In the genomic region with DNA sequence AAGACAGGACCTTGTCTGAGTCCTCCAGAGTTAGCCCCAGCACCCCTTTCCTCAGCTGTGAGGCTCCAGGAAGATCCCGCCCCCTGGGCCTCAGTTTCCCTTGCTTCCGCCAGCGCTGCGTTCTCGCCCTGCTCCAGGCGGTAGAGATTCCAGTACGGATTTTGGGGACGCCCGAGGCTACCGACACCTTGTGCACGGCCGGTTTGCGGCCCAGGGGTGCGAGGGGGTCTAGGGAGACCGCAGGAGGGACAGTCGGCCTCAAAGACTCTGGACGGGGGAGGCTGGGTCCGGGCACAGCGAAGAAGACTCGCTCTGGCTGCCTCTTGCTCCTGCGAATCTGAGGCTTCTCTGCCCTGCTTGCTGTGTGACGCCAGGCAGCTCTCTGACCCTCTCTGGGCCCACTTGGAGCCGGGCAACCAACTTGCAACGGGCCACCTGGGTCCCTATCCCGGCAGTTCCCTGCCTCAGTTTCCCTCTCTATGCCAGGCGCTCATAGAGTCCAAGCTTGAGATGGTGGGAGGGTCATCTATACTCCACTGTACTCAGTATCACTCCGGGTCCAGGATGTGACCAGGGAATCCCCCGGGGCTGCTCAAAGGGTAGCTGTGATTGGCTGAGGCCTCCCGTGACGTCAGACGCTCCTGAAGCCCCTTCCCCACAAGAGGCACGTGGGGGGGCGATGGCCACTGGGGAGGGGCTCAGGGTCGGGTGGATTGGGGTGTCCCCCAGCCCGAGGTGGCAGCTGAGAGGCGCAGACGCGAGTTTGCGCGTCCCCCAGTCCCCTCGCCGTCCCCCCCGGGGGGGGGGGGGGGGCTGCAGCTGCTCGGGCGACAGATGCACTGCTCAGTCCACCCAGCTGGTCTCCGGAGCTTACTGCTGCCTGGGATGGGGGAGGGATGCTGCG, we compare ENCODE assay signal across 8 mouse cellular contexts. TPM values are rescaled to one million over a fixed set of nuclear protein-coding genes. Genes with fewer than 3 reads are reported as not detected.
DNase-seq lines count a peak whose midpoint lies in the region; ATAC-seq and TF ChIP-seq lines count a peak whose summit lies in the region.

No protein-coding gene starts in this region.

- peaks cover 90% of the 10 kb centered on the region for H3K27me3 ChIP-seq in E14TG2a.4 (ENCODE audit: insufficient read depth, low read length)
- peaks cover 100% of the 10 kb centered on the region for H3K27me3 ChIP-seq in embryonic facial prominence, embryonic 10.5 days (replicated peaks; ENCODE audit: low read depth, poor library complexity, severe bottlenecking)
- no peaks in the 10 kb centered on the region for H3K27me3 ChIP-seq in hindbrain, embryonic 15.5 days
- H3K27me3 ChIP-seq in stomach, embryonic 15.5 days (replicated peaks), result peaks cover 54% of the 10 kb centered on the region

- peak overlapping the region; percentile 68 for H3K4me3 ChIP-seq in gastrocnemius, adult 2 months
- peak overlapping the region; percentile 79 for H3K4me3 ChIP-seq in E14TG2a.4 (replicated peaks; ENCODE audit: low read length)
- peak overlapping the region; percentile 60 for H3K4me3 ChIP-seq in embryonic facial prominence, embryonic 10.5 days
- peak overlapping the region; percentile 50 for H3K4me3 ChIP-seq in hindbrain, embryonic 15.5 days
- H3K4me3 ChIP-seq in stomach, embryonic 15.5 days (replicated peaks), result peak overlapping the region; percentile 35

- no peak for TF ChIP-seq CTCF in gastrocnemius, adult 2 months (IDR thresholded peaks at IDR 0.05)
- TF ChIP-seq CTCF in E14TG2a.4 (conservative IDR thresholded peaks at IDR 0.05; ENCODE audit: low read length), result no peak

- H3K9me3 ChIP-seq in E14TG2a.4 (ENCODE audit: low read length), result no peaks in the 10 kb centered on the region
- no peaks in the 10 kb centered on the region for H3K9me3 ChIP-seq in embryonic facial prominence, embryonic 10.5 days
- no peaks in the 10 kb centered on the region for H3K9me3 ChIP-seq in hindbrain, embryonic 15.5 days
- no peaks in the 10 kb centered on the region for H3K9me3 ChIP-seq in stomach, embryonic 15.5 days

- peak overlapping the region; percentile 82 for H3K4me2 ChIP-seq in hindbrain, embryonic 15.5 days
- H3K4me2 ChIP-seq in stomach, embryonic 15.5 days, result peak overlapping the region; percentile 70

- H3K9ac ChIP-seq in hindbrain, embryonic 15.5 days, result peak overlapping the region; percentile 45
- no peak overlapping the region for H3K9ac ChIP-seq in stomach, embryonic 15.5 days

- DNase-seq in gastrocnemius, adult 2 months, result no peak
- no peak for DNase-seq in gastrocnemius, postnatal 4 days (ENCODE audit: low spot score in 2 of 2)
- peak; percentile 75 for DNase-seq in embryonic facial prominence, embryonic 10.5 days (ENCODE audit: low spot score)

- intact Hi-C loops in gastrocnemius, adult 2 months (cut with DNase I), result no loop called here

- peaks cover 75% of the 10 kb centered on the region for H3K4me1 ChIP-seq in E14TG2a.4 (replicated peaks; ENCODE audit: low read depth, low read length)
- peaks cover 52% of the 10 kb centered on the region for H3K4me1 ChIP-seq in embryonic facial prominence, embryonic 10.5 days
- peaks cover 45% of the 10 kb centered on the region for H3K4me1 ChIP-seq in hindbrain, embryonic 15.5 days (replicated peaks)
- H3K4me1 ChIP-seq in stomach, embryonic 15.5 days, result peaks cover 26% of the 10 kb centered on the region

- WGBS in embryonic facial prominence, embryonic 10.5 days, result 1% methylated on average over 47 of the region's 47 CpGs
- under 1% methylated on average over 45 of the region's 47 CpGs for WGBS in hindbrain, embryonic 15.5 days
- WGBS in stomach, embryonic 15.5 days, result 1% methylated on average over 41 of the region's 47 CpGs

- H3K27ac ChIP-seq in gastrocnemius, adult 2 months, result no peak overlapping the region
- H3K27ac ChIP-seq in embryonic facial prominence, embryonic 10.5 days (replicated peaks), result peak overlapping the region; percentile 65; the same call in 1 of the 2 replicates
- H3K27ac ChIP-seq in hindbrain, embryonic 15.5 days (replicated peaks), result no peak overlapping the region
- H3K27ac ChIP-seq in stomach, embryonic 15.5 days, result no peak overlapping the region

- ATAC-seq in hindbrain, embryonic 15.5 days (ENCODE audit: low FRiP score, low read depth), result peak; percentile 57
- peak; percentile 20 for ATAC-seq in megakaryocyte progenitor cell, adult 5-6 weeks (replicated peaks; ENCODE audit: poor library complexity)
- no peak for ATAC-seq in stomach, embryonic 15.5 days (ENCODE audit: insufficient read depth, low FRiP score, low read depth)
- no peak for ATAC-seq in erythroblast, adult 5-6 weeks (replicated peaks; ENCODE audit: low FRiP score, poor library complexity, severe bottlenecking)

- no peaks in the 10 kb centered on the region for H3K36me3 ChIP-seq in E14TG2a.4 (ENCODE audit: insufficient read depth, low read length)
- H3K36me3 ChIP-seq in embryonic facial prominence, embryonic 10.5 days (replicated peaks), result no peaks in the 10 kb centered on the region
- H3K36me3 ChIP-seq in hindbrain, embryonic 15.5 days, result no peaks in the 10 kb centered on the region
- H3K36me3 ChIP-seq in stomach, embryonic 15.5 days, result no peaks in the 10 kb centered on the region

RNA-seq across cellular contexts. Expression of a gene that starts 1.8 kb away (rescaled TPM):
- 1 to 10 TPM; 1.9 to 3.2 TPM for total RNA-seq in gastrocnemius, adult 2 months (2021)
- 10 to 100 TPM; 21.0 to 21.8 TPM for total RNA-seq in gastrocnemius, postnatal 4 days (2021)
- 1.0 and 1.1 TPM in 2 replicates for polyA plus RNA-seq in embryonic facial prominence, embryonic 10.5 days (2016; fragmentation: Nextera tagmentation; extraction: Ambion mirVana)
- 17.4 and 19.2 TPM in 2 replicates for polyA plus RNA-seq in hindbrain, embryonic 15.5 days (2015; fragmentation: Nextera tagmentation; extraction: Ambion mirVana)
- total RNA-seq in megakaryocyte progenitor cell, adult 5-6 weeks (2015), result 1.8 and 2.2 TPM in 2 replicates
- total RNA-seq in megakaryocyte progenitor cell, adult 5-6 weeks (2017), result 3.2 and 4.9 TPM in 2 replicates
- polyA plus RNA-seq in stomach, embryonic 15.5 days (2015; fragmentation: Nextera tagmentation; extraction: Ambion mirVana), result 1.3 and 1.4 TPM in 2 replicates
- total RNA-seq in erythroblast, adult 5-6 weeks (2015; ENCODE audit: low replicate concordance), result 0.19 TPM in 1 of 2 replicates, not detected in the other
- 0.56 and 1.4 TPM in 2 replicates for total RNA-seq in erythroblast, adult 5-6 weeks (2017; ENCODE audit: low replicate concordance)

RNA-seq across cellular contexts. Expression of a gene that starts 20.2 kb away (rescaled TPM):
- total RNA-seq in gastrocnemius, adult 2 months (2021), result 10 to 100 TPM; 13.2 to 25.5 TPM
- total RNA-seq in gastrocnemius, postnatal 4 days (2021), result 1 to 10 TPM; 3.1 to 4.0 TPM
- polyA plus RNA-seq in embryonic facial prominence, embryonic 10.5 days (2016; fragmentation: Nextera tagmentation; extraction: Ambion mirVana), result 0.10 TPM in 1 of 2 replicates, not detected in the other
- 0.33 and 0.62 TPM in 2 replicates for polyA plus RNA-seq in hindbrain, embryonic 15.5 days (2015; fragmentation: Nextera tagmentation; extraction: Ambion mirVana)
- total RNA-seq in megakaryocyte progenitor cell, adult 5-6 weeks (2015), result 1.6 and 3.6 TPM in 2 replicates
- 1.4 and 4.7 TPM in 2 replicates for total RNA-seq in megakaryocyte progenitor cell, adult 5-6 weeks (2017)
- 0.52 and 1.6 TPM in 2 replicates for polyA plus RNA-seq in stomach, embryonic 15.5 days (2015; fragmentation: Nextera tagmentation; extraction: Ambion mirVana)
- 6.7 and 9.4 TPM in 2 replicates for total RNA-seq in erythroblast, adult 5-6 weeks (2015; ENCODE audit: low replicate concordance)
- total RNA-seq in erythroblast, adult 5-6 weeks (2017; ENCODE audit: low replicate concordance), result 4.5 and 11.8 TPM in 2 replicates

RNA-seq across cellular contexts. Expression of a gene that starts 20.3 kb away (rescaled TPM):
- under 1 TPM; 0.25 to 0.43 TPM for total RNA-seq in gastrocnemius, adult 2 months (2021)
- 1 to 10 TPM; 6.7 to 6.8 TPM for total RNA-seq in gastrocnemius, postnatal 4 days (2021)
- 10.3 and 11.7 TPM in 2 replicates for polyA plus RNA-seq in embryonic facial prominence, embryonic 10.5 days (2016; fragmentation: Nextera tagmentation; extraction: Ambion mirVana)
- polyA plus RNA-seq in hindbrain, embryonic 15.5 days (2015; fragmentation: Nextera tagmentation; extraction: Ambion mirVana), result 9.5 and 10.7 TPM in 2 replicates
- total RNA-seq in megakaryocyte progenitor cell, adult 5-6 weeks (2015), result 1.5 and 2.2 TPM in 2 replicates
- total RNA-seq in megakaryocyte progenitor cell, adult 5-6 weeks (2017), result 0.91 and 2.8 TPM in 2 replicates
- polyA plus RNA-seq in stomach, embryonic 15.5 days (2015; fragmentation: Nextera tagmentation; extraction: Ambion mirVana), result 13.2 and 14.8 TPM in 2 replicates
- 0.38 and 0.84 TPM in 2 replicates for total RNA-seq in erythroblast, adult 5-6 weeks (2015; ENCODE audit: low replicate concordance)
- 0.28 TPM in 1 of 2 replicates, not detected in the other for total RNA-seq in erythroblast, adult 5-6 weeks (2017; ENCODE audit: low replicate concordance)

RNA-seq across cellular contexts. Expression of a gene that starts 24.6 kb away (rescaled TPM):
- total RNA-seq in gastrocnemius, adult 2 months (2021), result 10 to 100 TPM; 22.9 to 55.7 TPM
- total RNA-seq in gastrocnemius, postnatal 4 days (2021), result 10 to 100 TPM; 25.7 to 29.7 TPM
- 0.47 and 0.48 TPM in 2 replicates for polyA plus RNA-seq in embryonic facial prominence, embryonic 10.5 days (2016; fragmentation: Nextera tagmentation; extraction: Ambion mirVana)
- 1.7 and 2.5 TPM in 2 replicates for polyA plus RNA-seq in hindbrain, embryonic 15.5 days (2015; fragmentation: Nextera tagmentation; extraction: Ambion mirVana)
- 0.17 TPM in 1 of 2 replicates, not detected in the other for total RNA-seq in megakaryocyte progenitor cell, adult 5-6 weeks (2015)
- 0.14 TPM in 1 of 2 replicates, not detected in the other for total RNA-seq in megakaryocyte progenitor cell, adult 5-6 weeks (2017)
- polyA plus RNA-seq in stomach, embryonic 15.5 days (2015; fragmentation: Nextera tagmentation; extraction: Ambion mirVana), result 0.42 and 0.59 TPM in 2 replicates
- 0.58 TPM in 1 of 2 replicates, not detected in the other for total RNA-seq in erythroblast, adult 5-6 weeks (2015; ENCODE audit: low replicate concordance)
- total RNA-seq in erythroblast, adult 5-6 weeks (2017; ENCODE audit: low replicate concordance), result 0.60 and 0.98 TPM in 2 replicates

RNA-seq across cellular contexts. Expression of a gene that starts 32.4 kb away (rescaled TPM):
- 100 to 1,000 TPM; 255 to 281 TPM for total RNA-seq in gastrocnemius, adult 2 months (2021)
- total RNA-seq in gastrocnemius, postnatal 4 days (2021), result 10 to 100 TPM; 60.0 to 80.1 TPM
- polyA plus RNA-seq in embryonic facial prominence, embryonic 10.5 days (2016; fragmentation: Nextera tagmentation; extraction: Ambion mirVana), result 0.05 TPM in 2 replicates
- polyA plus RNA-seq in hindbrain, embryonic 15.5 days (2015; fragmentation: Nextera tagmentation; extraction: Ambion mirVana), result 0.08 and 0.21 TPM in 2 replicates
- not detected in 2 replicates for total RNA-seq in megakaryocyte progenitor cell, adult 5-6 weeks (2015)
- not detected in 2 replicates for total RNA-seq in megakaryocyte progenitor cell, adult 5-6 weeks (2017)
- polyA plus RNA-seq in stomach, embryonic 15.5 days (2015; fragmentation: Nextera tagmentation; extraction: Ambion mirVana), result 0.36 TPM in 2 replicates
- not detected in 2 replicates for total RNA-seq in erythroblast, adult 5-6 weeks (2015; ENCODE audit: low replicate concordance)
- not detected in 2 replicates for total RNA-seq in erythroblast, adult 5-6 weeks (2017; ENCODE audit: low replicate concordance)

Comparison
In these comparisons a context has a peak if more than half of its experiments do, and no peak if none do; other contexts are left out.
1. ATAC-seq: peak in hindbrain, embryonic 15.5 days (single experiment) and megakaryocyte progenitor cell, adult 5-6 weeks (single experiment); none in stomach, embryonic 15.5 days (single experiment) and erythroblast, adult 5-6 weeks (single experiment).
2. Peak in every context shown above with its lines, with median percentiles within 50 percentile points of each other: H3K4me3 ChIP-seq.